Mouse (Mus musculus): ENCODE data around the gene BC024978. TPM values are rescaled to one million over a fixed set of nuclear protein-coding genes. Genes with fewer than 3 reads are reported as not detected.

Gene BC024978
- total RNA-seq, 2 experiments from 2014 or later, result 19.7 to 22.7 TPM

DNA sequence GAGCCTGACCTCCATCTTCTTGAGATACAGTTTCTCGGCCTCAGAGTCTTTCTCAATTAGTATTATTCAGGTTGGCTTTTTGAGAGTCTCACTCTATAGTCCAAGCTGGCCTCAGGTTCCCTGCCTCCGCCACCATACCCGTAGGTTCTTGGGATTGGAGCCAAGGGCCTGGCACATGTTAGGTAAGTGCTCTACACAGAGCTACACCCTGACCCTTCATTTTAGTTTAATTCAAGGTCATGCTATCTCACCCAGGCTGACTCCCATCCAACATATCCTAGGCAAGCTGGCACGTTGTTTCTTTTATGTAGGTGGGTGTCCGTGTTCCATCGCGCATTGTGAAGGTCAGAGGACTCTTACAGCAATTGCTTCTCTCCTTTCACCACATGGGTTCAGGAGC lies 20.7 kb upstream of the BC024978 start:
- no peak for DNase-seq (ENCODE audit: low spot score in 2 of 2)

DNA sequence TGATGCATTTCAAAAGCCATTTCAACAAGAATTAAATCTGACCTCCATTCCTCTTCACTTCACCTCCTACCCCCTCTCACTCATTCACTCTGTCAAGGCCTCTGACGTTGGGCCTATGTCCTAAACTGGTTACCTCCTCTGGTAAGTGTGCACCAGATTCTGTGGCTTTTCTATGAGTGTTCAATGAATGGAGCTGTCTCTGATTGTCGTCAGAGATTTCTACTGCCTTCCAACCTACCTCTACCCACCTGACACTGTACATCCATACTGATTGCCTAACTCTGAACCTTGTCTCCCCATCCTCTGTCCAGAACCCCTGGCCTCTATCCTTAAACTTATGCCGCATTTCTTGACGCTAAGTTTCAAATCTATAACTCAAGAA lies 17.6 kb upstream of the BC024978 start:
- no peak for DNase-seq (ENCODE audit: low spot score in 2 of 2)

DNA sequence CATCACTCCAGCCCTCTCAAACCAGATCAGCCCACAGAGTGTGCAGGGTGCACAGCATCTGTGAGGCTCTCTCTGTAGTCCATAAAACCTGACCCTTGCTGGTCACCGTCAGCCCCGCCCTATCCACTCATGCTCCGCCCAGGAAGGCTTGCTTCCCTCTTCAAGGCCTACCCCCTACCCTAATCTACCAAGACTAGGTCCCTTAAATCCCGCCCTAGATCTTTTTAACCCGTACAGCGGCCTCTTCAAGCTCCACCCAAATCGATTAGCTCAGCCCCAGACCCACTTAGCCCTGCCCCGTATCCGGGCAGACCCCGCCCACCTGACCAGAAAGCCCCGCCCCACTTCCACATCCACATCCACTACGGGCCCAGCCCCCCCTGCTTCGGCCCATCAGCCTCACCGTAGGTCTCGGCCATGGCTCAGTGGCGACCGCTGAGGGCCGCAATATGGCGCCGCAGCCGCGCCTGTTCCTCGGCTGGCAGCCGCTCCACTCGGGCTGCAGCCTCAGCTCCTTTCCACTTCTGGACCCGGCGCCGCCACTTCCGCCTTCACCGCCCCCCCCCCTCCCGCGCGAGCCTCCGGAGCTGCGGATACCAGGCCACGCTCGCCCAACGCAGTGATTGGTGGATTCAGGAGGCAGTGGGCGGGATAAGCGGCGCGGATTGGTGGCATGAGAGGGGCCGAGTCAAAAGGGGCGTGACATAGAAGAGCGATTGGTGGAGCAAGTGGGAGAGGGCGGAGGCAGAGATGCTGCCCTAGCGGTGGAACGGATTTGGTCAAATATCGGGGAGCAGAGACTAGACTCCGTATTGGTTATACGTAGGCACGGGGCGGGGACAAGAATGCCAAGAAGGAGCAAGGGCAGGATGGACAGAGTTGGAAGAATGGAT lies 17.0 kb upstream of the BC024978 start, which contains the start of gene Rab4b:
Rab4b (minus strand) TSS at position 573 of the 893 bp plus-strand sequence.
- peak; percentile 98 to 99 for DNase-seq (ENCODE audit: low spot score in 2 of 2)

DNA sequence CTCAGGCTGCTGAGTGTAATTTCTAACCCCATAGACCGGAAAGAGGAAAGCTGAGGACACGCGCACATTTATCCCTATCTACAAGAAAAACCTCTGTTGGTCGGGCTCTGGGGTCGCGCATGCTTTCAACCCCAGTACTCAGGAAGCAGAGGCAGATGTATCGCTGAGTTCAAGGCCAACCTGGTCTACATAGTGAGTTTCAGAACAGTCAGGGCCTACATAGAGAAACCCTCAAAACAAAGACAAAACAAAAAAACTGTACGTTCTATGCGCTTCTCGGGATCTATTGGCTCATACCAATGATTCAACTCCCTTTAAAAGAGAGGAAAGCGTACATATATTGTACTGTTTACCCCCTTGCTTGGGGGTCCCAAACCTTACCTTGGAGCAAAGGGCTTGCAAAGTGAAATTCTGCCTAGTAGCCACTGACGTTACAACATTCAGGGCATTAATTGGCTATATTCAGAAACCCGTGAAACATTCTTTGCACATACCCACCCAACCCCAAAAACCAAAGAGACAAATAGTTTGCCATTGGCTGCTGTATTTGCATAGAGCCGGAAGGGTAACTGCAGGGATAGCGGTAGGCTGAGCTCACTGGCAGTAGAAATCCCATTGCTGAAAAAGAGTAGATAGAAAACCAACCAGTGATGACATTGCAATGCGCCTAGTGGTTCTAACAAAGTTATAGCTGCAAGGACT lies 16.2 kb upstream of the BC024978 start:
- no peak for DNase-seq (ENCODE audit: low spot score in 2 of 2)

DNA sequence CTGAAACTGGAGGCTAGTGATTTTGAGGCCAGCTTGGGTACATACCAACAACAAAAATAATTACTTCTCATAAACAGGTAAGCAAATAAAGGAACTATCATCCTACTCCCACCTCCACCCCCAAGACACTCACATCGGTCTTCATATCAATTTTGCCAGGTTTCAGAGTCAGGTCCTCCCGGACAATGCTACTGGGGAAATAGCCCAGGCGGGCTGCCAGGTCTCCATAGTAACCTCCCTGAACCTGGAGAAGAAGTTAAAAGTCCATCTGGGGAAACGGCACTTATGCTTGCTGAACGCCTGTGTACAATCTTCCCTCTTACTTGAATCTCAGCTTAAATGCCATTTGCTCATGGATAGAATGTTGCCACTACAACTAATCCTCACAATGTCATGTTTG lies 15.5 kb upstream of the BC024978 start:
- DNase-seq (ENCODE audit: low spot score in 2 of 2), result no peak

DNA sequence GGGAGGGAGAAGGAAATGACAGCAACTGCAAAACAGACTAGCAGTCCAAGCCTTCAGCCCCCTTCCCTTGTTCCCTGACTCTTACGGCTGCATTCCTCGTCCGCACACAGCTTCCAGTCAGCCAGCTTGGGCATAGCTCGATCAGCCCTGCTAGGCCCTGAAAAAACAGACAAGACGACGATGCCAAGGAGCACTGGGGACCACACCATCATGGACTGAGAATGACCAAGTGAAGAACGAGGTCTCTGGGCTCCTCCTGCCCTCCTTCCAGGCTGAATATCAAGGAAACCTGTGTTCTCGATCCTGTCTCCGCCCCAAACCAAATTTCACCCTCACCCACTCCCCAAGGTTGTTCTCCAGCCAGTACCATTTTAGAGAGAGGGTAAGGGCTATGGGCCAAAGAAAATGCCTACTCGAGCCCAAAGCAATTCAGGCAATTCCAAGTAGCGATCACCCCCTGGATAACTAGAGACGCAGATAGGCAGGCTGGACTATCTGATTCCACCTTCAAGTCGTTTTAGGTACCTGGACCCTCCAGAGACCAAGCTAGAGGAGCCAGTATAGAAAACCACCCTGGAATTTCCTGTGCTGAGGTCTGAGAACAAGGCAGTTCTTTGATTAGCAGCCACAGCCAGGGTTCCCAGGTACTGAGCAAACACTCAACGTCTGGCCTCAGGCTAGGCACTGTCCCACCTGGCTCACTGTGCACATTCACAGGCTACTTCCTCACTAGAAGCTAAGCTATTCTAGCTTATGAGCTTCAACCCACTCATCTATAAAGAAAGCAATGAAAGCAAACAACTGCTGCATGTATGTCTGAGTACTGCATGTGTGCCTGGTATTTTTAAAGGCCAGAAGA lies 14.5 kb upstream of the BC024978 start, which contains the start of the genes Gm21983 and Mia:
Gm21983 (minus strand) TSS at position 250 of the 859 bp plus-strand sequence.
Mia (minus strand) TSS at position 321 of the 859 bp plus-strand sequence.
- no peak for DNase-seq (ENCODE audit: low spot score in 2 of 2)

DNA sequence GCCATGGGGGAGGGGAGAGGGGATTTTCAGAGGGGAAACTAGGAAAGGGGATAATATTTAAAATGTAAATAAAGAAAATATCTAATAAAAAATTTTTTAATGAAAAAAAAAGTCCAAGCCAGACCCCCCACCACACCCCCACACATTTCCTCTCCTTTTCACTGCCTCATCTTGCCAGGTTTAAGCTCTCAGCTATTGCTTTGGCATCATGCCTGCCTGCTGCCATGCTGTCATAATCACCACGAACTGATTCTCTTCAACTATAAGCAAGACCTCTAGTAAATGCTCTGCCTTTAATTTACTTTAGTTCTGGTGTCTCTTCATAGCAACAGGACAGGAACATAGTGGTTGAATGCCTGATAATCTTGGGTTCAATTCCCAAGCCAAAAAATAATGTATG lies 13.1 kb upstream of the BC024978 start:
- no peak for DNase-seq (ENCODE audit: low spot score in 2 of 2)

DNA sequence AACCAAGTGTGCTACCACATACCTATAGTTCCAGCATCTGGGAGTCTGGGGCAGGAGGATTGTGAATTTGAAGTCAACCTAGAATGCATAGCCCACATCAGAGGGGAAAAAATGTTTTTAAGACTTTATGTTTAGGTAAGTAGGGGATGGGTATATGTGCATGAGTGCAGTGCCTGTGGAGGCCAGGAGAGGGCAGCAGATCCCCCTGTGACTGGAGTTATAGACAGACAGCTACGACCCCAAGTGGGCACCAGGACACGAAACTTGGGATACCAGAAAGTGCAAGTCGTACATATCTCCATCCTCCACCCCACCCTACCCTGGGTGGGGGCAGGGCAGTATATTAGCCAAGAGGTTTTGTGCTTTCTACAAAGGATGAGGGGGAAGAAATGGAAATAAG lies 10.6 kb upstream of the BC024978 start:
- DNase-seq (ENCODE audit: low spot score in 2 of 2), result peak in 1 of 2 experiments; percentile 14

DNA sequence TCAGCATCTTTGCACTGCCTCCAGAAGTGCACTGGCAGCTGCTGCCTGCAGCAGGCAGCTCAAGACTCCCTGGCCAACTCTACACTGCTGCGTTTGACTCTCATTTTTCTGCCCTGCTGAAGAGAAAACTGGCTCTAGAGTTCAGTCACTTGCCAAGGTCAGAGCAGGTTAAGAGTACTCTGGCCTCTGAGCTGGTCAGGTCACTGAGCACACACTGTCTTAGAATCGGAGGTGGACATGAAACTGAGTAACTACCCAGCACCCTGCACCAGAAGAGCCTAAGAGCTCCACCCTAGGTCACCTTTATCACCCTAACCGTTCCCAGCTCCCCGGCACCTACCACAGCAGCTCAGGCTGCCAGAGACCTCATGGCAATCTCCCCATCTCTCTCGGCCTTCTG lies 9.6 kb upstream of the BC024978 start:
- no peak for DNase-seq (ENCODE audit: low spot score in 2 of 2)

DNA sequence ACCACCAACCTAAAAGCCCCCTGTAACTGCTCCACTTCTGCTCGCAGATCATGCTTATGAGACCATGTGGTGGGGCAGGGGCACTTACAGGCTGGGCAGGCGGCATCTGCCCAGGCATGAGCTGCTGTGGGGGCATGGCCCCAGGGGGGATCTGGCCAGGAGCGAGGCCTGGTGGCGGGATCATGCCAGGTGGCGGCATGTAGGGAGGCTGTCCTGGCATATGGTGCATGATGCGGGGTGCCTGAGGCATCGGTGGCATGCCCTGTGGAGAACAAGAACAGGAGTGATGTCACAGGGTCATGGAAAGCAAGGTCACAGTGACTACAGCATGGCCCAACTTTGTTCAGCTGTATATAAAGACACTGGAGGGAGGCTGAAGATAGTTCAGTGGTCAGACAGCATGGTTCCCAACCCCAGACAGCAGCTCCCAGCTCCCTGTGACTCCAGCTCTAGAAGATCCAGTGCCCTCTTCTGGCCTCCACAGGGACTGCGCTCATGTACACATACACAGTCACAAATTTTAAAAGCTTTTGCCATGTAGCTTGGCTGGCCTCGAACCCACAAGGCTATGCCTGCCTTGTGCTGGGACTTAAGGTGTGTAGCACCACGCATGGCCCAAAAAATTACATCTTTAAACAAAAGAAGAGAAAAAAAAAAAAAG lies 6.2 kb upstream of the BC024978 start:
- DNase-seq (ENCODE audit: low spot score in 2 of 2), result no peak

DNA sequence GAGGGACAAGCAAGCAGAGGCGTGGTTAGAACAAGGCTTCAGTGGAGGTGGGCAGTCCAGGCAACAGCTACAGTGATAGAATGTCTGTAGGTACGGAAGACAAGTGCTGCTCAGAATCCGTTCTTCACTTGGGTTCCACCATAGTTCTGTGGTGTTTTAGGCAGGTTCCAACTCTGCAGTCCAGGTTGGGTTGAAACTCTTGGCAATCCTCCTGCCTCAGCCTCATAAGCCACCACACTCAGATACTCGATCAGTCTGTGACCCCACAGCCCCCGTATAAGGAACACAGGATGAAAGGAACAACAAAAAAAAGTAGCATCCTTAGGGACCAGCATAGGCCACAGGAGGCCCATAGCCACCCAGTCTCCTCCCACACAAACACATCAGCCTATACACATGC lies 3.1 kb upstream of the BC024978 start:
- no peak for DNase-seq (ENCODE audit: low spot score in 2 of 2)

DNA sequence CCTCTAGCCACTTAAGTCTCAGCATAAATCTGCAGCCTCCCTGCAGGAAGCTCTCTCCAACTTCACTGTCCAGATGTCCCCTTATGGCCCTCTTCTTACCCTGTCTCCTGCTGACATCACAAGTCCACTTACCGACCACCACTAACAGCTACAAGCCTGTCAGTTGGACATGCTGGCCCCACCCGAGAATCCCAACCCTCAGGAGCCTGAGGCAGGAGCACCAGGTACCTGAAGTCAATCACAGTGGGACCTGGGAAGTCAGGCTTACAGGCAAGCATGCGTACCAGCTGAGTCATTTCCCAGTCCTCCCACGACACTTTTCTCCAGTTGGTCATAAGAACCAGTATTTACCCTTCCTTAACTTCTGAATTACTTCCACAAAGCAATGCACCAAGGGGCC lies 1.9 kb upstream of the BC024978 start:
- DNase-seq (ENCODE audit: low spot score in 2 of 2), result no peak

DNA sequence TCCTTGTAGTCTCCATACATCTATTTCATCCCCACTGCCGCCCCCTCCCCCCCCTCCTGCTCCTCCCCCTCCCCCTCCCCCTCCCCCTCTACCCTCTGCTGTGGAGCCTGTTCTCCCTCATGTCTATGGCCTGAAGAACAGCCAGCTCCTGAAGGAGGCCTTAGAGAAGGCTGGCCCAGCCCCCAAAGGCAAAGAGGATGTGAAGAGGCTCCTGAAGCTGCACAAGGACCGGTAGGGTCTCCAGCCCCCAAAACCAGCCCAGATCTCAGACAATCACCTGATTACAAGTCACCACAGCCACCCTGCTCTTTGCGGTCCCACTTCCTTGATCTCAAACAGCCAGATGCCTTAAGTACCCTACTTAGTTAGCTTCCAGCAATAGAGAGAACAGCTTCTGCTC lies 1.6 kb downstream of the BC024978 start:
- DNase-seq (ENCODE audit: low spot score in 2 of 2), result no peak

DNA sequence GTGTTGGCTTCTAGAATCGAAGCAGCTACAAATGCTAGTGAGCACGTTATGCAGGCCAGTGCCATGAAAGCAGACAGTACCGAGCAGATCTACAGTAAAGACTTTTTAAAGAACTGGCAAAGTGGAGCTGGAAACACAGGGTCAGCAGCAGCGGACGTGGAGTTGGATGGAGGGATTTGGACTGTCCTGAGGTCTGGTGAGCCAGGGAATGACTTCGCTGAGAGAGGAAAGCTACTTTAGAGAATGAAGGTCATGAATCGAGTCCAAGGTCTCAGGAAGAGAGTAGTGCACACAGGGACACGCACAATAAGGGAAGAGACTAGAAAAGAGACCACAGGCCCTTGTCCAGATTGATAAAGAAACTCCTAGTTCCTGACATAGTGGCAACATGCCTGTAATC lies 2.1 kb downstream of the BC024978 start:
- DNase-seq (ENCODE audit: low spot score in 2 of 2), result no peak

DNA sequence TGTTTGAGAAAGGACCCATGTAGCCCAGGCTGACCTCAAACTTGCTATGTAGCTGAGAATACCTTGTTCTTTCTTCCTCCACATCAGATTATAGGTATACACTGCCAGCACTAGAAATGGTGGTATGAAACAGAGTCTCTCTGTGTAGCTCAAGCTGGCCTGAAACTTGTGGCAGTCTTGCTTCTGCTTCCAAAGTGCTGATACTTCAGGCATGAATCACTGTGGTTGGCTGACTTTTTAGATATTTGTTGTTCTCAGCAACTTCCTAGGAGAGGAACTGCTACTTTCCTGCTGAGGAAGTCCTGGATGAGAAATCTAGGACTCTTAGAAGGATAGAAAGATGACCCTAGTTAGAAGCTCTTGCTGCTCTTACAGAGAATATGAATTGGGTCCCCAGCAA lies 2.8 kb downstream of the BC024978 start:
- no peak for DNase-seq (ENCODE audit: low spot score in 2 of 2)

DNA sequence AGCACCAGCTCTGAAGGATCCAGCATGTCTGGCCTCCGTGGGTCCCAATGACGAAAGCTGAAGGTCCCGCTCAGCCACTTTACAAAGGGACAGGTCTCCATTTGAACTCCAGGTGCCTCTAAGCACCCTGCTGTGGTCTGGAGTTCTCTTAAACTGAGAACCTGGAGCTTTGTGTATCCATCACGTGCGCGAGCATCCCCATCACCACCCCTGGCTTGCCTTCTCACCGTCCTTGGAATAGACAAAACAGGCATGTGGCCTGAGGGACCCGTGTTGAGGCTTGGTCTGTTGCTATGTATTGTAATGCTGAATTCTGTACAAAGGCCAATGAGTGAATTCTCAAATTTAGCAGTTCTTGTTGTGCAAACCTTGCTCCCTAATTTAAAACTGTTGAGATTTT lies 3.2 kb downstream of the BC024978 start:
- no peak for DNase-seq (ENCODE audit: low spot score in 2 of 2)

DNA sequence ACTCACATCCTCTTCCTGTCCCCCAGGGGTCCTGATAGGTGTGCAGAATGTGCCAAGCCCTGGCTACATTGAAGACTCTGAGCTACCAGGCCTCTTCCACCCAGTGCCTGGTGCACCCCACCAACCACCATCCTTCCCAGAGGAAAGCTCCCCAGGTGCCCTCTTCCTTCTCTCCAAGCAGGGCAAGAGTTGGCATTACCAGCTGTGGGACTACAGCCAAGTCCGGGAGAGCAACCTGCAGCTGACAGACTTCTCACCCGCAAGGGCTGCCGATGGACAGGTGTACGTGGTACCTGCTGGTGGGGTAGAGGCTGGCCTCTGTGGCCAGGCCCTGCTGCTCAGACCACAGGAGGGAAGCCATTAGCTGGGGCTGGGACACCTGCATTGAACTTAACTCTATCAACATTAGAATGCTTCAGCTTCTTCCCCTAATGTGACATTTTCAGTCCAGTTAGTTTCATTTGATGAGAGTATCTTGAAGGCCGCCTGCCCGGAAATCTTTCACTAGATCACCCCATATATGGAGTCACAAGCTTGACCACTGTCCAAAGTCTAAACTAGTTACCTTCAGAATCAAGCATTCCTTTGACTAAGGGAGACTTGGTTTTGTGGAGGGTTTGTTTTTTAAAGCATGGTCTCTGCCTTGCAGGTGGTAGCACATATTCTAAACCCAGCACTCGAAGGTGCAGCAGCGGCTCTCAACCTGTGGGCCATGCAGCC lies 8.3 kb downstream of the BC024978 start:
- no peak for DNase-seq (ENCODE audit: low spot score in 2 of 2)

DNA sequence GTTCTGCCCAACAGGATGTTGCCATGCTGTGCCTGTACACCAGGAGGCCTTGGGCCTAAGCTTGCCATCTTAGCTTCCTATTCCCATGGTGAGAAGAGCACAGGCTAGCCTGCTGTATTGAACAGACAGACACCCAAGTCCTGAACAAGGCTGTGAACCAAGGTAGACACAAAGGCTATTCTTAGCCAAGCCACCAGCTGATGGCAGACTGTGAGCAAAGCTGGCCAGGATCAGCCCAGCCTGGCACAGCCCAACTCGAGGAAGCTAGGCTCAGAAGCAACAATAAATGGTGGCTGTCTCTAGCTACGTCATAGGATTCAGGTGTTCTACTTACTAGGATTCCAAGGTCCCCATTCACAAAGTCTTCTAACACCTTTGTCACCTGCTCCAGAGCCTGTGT lies 17.0 kb downstream of the BC024978 start:
- no peak for DNase-seq (ENCODE audit: low spot score in 2 of 2)

DNA sequence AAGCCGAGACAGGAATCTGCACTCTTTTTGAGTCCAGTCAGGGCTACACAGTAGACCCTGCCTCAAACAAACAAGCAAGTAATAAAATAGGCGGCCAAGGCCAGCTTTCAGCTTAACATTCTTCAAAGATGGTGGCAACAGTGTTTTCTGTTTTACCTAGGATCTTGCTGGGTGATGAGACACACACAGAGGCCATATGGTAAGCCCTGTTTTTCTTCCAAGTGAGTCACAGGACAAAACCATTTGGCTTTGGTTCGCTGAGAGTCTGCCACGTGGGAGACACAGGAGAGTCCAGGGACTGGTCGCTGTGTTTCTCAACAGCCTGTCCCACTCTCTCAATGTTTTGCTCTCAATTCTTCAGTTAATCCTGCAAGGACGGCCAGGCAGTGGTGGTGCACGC lies 23.0 kb downstream of the BC024978 start:
- no peak for DNase-seq (ENCODE audit: low spot score in 2 of 2)

DNA sequence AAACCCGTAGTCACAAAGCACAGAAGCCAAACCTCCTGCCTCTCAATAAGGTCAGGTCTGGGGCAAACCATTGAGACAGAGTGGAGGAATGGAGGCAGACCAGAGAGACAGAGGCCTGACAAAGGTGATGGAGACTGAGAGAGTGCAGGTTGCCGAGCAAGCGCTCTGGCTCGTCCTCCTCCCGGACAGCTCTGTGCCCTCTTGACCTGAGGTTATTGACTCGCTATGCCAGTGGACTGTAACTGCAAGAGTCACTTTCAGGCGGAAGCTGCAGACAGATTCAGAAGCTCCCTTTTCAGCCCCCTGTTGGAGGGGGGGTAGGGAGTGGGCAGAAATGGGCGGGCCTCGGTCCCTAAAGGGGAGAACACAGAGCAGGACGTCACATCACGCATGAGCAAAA lies 24.4 kb downstream of the BC024978 start:
- DNase-seq (ENCODE audit: low spot score in 2 of 2), result no peak
